ENCODE assay signal across 12 mouse cellular contexts in genomic region chr2:178126041-178126820, GRCm38 (mm10). TPM values are rescaled to one million over a fixed set of nuclear protein-coding genes. Genes with fewer than 3 reads are reported as not detected.
A peak's percentile ranks its signal among the peaks of the same experiment; 100 is the strongest.
DNase-seq lines count a peak whose midpoint lies in the region; ATAC-seq lines count a peak whose summit lies in the region.
"Had no signal": no experiment of that assay in that cellular context is flagged by ENCODE, and none has a peak within 500 bp of the region (broad histone marks: within the 10 kb centered on the region; RNA-seq: fewer than 3 reads in every experiment).

No protein-coding gene starts in this region.

- H3K4me2 ChIP-seq in hindbrain, embryonic 14.5 days (replicated peaks) = no peak overlapping the region
- H3K4me2 ChIP-seq in midbrain, embryonic 16.5 days (ENCODE audit: low read length) = no peak overlapping the region
- H3K4me2 ChIP-seq in midbrain, embryonic 11.5 days = no peak overlapping the region
- H3K4me2 ChIP-seq: limb, embryonic 15.5 days had no signal

- ATAC-seq in hindbrain, embryonic 14.5 days (ENCODE audit: low FRiP score) = no peak
- no peak for ATAC-seq in midbrain, embryonic 16.5 days
- ATAC-seq in midbrain, embryonic 11.5 days (ENCODE audit: low FRiP score) = no peak
- ATAC-seq: hindbrain, embryonic 16.5 days had no signal

- H3K4me3 ChIP-seq in hindbrain, embryonic 10.5 days = no peak overlapping the region
- H3K4me3 ChIP-seq in hindbrain, embryonic 14.5 days (replicated peaks; ENCODE audit: low read length) = no peak overlapping the region
- no peak overlapping the region for H3K4me3 ChIP-seq in midbrain, embryonic 10.5 days
- no peak overlapping the region for H3K4me3 ChIP-seq in midbrain, embryonic 16.5 days (ENCODE audit: low read depth, low read length)
- H3K4me3 ChIP-seq in midbrain, embryonic 11.5 days (ENCODE audit: low read depth, low read length) = no peak overlapping the region
- H3K4me3 ChIP-seq: limb, embryonic 15.5 days had no signal

- H3K9ac ChIP-seq in hindbrain, embryonic 14.5 days = no peak overlapping the region
- H3K9ac ChIP-seq in midbrain, embryonic 16.5 days (ENCODE audit: low read depth, low read length) = no peak overlapping the region
- no peak overlapping the region for H3K9ac ChIP-seq in midbrain, embryonic 11.5 days (ENCODE audit: low read length)
- H3K9ac ChIP-seq: limb, embryonic 15.5 days had no signal

- no peaks in the 10 kb centered on the region for H3K9me3 ChIP-seq in hindbrain, embryonic 10.5 days
- no peaks in the 10 kb centered on the region for H3K9me3 ChIP-seq in hindbrain, embryonic 14.5 days (ENCODE audit: control insufficient read depth, low read length)
- H3K9me3 ChIP-seq in midbrain, embryonic 10.5 days (replicated peaks) = no peaks in the 10 kb centered on the region
- no peaks in the 10 kb centered on the region for H3K9me3 ChIP-seq in midbrain, embryonic 16.5 days (replicated peaks; ENCODE audit: control insufficient read depth, low read length, poor library complexity, severe bottlenecking)
- no peaks in the 10 kb centered on the region for H3K9me3 ChIP-seq in midbrain, embryonic 11.5 days (ENCODE audit: control insufficient read depth, low read length)
- H3K9me3 ChIP-seq: limb, embryonic 15.5 days had no signal

- H3K27ac ChIP-seq in hindbrain, embryonic 10.5 days = no peak overlapping the region
- H3K27ac ChIP-seq in hindbrain, embryonic 14.5 days = no peak overlapping the region
- H3K27ac ChIP-seq in midbrain, embryonic 10.5 days (replicated peaks) = no peak overlapping the region
- H3K27ac ChIP-seq in midbrain, embryonic 16.5 days (ENCODE audit: low read length) = no peak overlapping the region
- no peak overlapping the region for H3K27ac ChIP-seq in midbrain, embryonic 11.5 days (ENCODE audit: low read depth, low read length)
- H3K27ac ChIP-seq: limb, embryonic 15.5 days had no signal

- no peaks in the 10 kb centered on the region; the same call in 1 of the 2 replicates for H3K27me3 ChIP-seq in hindbrain, embryonic 10.5 days (ENCODE audit: insufficient read depth, poor library complexity, severe bottlenecking)
- no peaks in the 10 kb centered on the region for H3K27me3 ChIP-seq in hindbrain, embryonic 14.5 days (ENCODE audit: control insufficient read depth, insufficient read depth, low read length)
- H3K27me3 ChIP-seq in midbrain, embryonic 10.5 days (ENCODE audit: low read depth, poor library complexity, severe bottlenecking) = peaks cover 5% of the 10 kb centered on the region
- no peaks in the 10 kb centered on the region for H3K27me3 ChIP-seq in midbrain, embryonic 16.5 days (ENCODE audit: control insufficient read depth, insufficient read depth, low read depth, low read length)
- no peaks in the 10 kb centered on the region for H3K27me3 ChIP-seq in midbrain, embryonic 11.5 days (ENCODE audit: control insufficient read depth, insufficient read depth, low read length)
- H3K27me3 ChIP-seq: limb, embryonic 15.5 days had no signal

- WGBS in hindbrain, embryonic 10.5 days = 90% methylated on average over 7 of the region's 7 CpGs
- 96% methylated on average over 7 of the region's 7 CpGs for WGBS in hindbrain, embryonic 14.5 days
- 93% methylated on average over 7 of the region's 7 CpGs for WGBS in midbrain, embryonic 10.5 days
- WGBS in midbrain, embryonic 16.5 days = 92% methylated on average over 7 of the region's 7 CpGs
- WGBS in midbrain, embryonic 11.5 days = 91% methylated on average over 7 of the region's 7 CpGs

- H3K36me3 ChIP-seq in hindbrain, embryonic 10.5 days = no peaks in the 10 kb centered on the region
- no peaks in the 10 kb centered on the region for H3K36me3 ChIP-seq in hindbrain, embryonic 14.5 days (replicated peaks; ENCODE audit: control insufficient read depth, insufficient read depth)
- no peaks in the 10 kb centered on the region for H3K36me3 ChIP-seq in midbrain, embryonic 10.5 days
- H3K36me3 ChIP-seq in midbrain, embryonic 16.5 days (ENCODE audit: control insufficient read depth, insufficient read depth, low read length) = no peaks in the 10 kb centered on the region
- no peaks in the 10 kb centered on the region for H3K36me3 ChIP-seq in midbrain, embryonic 11.5 days (ENCODE audit: control insufficient read depth, insufficient read depth, low read length)
- H3K36me3 ChIP-seq: limb, embryonic 15.5 days had no signal

- H3K4me1 ChIP-seq in hindbrain, embryonic 10.5 days (replicated peaks) = peaks cover 23% of the 10 kb centered on the region
- no peaks in the 10 kb centered on the region for H3K4me1 ChIP-seq in hindbrain, embryonic 14.5 days (replicated peaks; ENCODE audit: control insufficient read depth, insufficient read depth, low read length)
- 0 out of 2 replicates have a peak, but pooled peaks cover 9% of the 10 kb centered on the region for H3K4me1 ChIP-seq in midbrain, embryonic 10.5 days
- no peaks in the 10 kb centered on the region for H3K4me1 ChIP-seq in midbrain, embryonic 16.5 days (ENCODE audit: control insufficient read depth, insufficient read depth, low read length)
- no peaks in the 10 kb centered on the region for H3K4me1 ChIP-seq in midbrain, embryonic 11.5 days (ENCODE audit: control insufficient read depth, insufficient read depth, low read length)
- H3K4me1 ChIP-seq: limb, embryonic 15.5 days had no signal

- DNase-seq in hindbrain, embryonic 10.5 days (ENCODE audit: low spot score) = peak; percentile 1
- DNase-seq in hindbrain, embryonic 14.5 days (ENCODE audit: low spot score) = no peak
- peak; percentile 11 for DNase-seq in midbrain, embryonic 10.5 days (ENCODE audit: low spot score)
- peak; percentile 5 to 18 for DNase-seq in cerebellum, adult 18-20 months
- peak; percentile 23 for DNase-seq in cerebellum, adult 9-11 months
- no peak for DNase-seq in midbrain, embryonic 11.5 days (ENCODE audit: low spot score, missing footprints)
- DNase-seq: adrenal gland, postnatal 36 days; kidney, adult 9 months; thymus, postnatal 36 days had no signal

RNA-seq across cellular contexts. Expression of gene Phactr3, which starts 7.5 kb away (rescaled TPM):
- polyA plus RNA-seq in hindbrain, embryonic 10.5 days (2016; fragmentation: Nextera tagmentation; extraction: Ambion mirVana) = 7.1 and 11.1 TPM in 2 replicates
- 56.9 and 64.2 TPM in 2 replicates for polyA plus RNA-seq in hindbrain, embryonic 14.5 days (2014; fragmentation: Nextera tagmentation; extraction: Ambion mirVana)
- 5.8 and 6.7 TPM in 2 replicates for polyA plus RNA-seq in midbrain, embryonic 10.5 days (2016; fragmentation: Nextera tagmentation; extraction: Ambion mirVana)
- polyA plus RNA-seq in midbrain, embryonic 16.5 days (2015; fragmentation: Nextera tagmentation; extraction: Ambion mirVana) = 83.1 and 86.1 TPM in 2 replicates
- 11.7 and 13.9 TPM in 2 replicates for polyA plus RNA-seq in midbrain, embryonic 11.5 days (2014; fragmentation: Nextera tagmentation; extraction: Ambion mirVana)

RNA-seq across cellular contexts. Expression of gene Zfp931, which starts 48.0 kb away (rescaled TPM):
- 12.6 and 17.3 TPM in 2 replicates for polyA plus RNA-seq in hindbrain, embryonic 10.5 days (2016; fragmentation: Nextera tagmentation; extraction: Ambion mirVana)
- 14.6 and 14.9 TPM in 2 replicates for polyA plus RNA-seq in hindbrain, embryonic 14.5 days (2014; fragmentation: Nextera tagmentation; extraction: Ambion mirVana)
- 17.6 and 18.0 TPM in 2 replicates for polyA plus RNA-seq in midbrain, embryonic 10.5 days (2016; fragmentation: Nextera tagmentation; extraction: Ambion mirVana)
- polyA plus RNA-seq in midbrain, embryonic 16.5 days (2015; fragmentation: Nextera tagmentation; extraction: Ambion mirVana) = 13.9 and 15.3 TPM in 2 replicates
- 16.3 and 17.6 TPM in 2 replicates for polyA plus RNA-seq in midbrain, embryonic 11.5 days (2014; fragmentation: Nextera tagmentation; extraction: Ambion mirVana)

Comparison
In these comparisons a context has a peak if more than half of its experiments do, and no peak if none do; other contexts are left out.
1. DNase-seq: peak in hindbrain, embryonic 10.5 days (single experiment), midbrain, embryonic 10.5 days (single experiment), cerebellum, adult 18-20 months (2 of 2) and cerebellum, adult 9-11 months (single experiment); none in hindbrain, embryonic 14.5 days (single experiment) and midbrain, embryonic 11.5 days (single experiment).